Mouse (Mus musculus) thymus, adult 2 months (tissue): ENCODE measurements around the gene Prr7. TPM values are rescaled to one million over a fixed set of nuclear protein-coding genes. Genes with fewer than 3 reads are reported as not detected.

Experiments
- DNase-seq: peaks from one replicate; pipeline ENCODE4 v3.0.0; 2021
- H3K27ac ChIP-seq: fragments of 200-500 bp; 2 replicates; pipeline ENCODE4 v1.5.1; 2012; ENCODE audit warnings: low read length, control low read depth; ENCODE audit not compliant: control insufficient read depth, insufficient read depth
- H3K27me3 ChIP-seq: fragments of 200-500 bp; 2 replicates; pipeline ENCODE4 v1.6.1; 2012; ENCODE audit warnings: mild to moderate bottlenecking, low read length, moderate library complexity, mixed read lengths; ENCODE audit not compliant: control insufficient read depth, insufficient read depth
- H3K36me3 ChIP-seq: fragments of 200-500 bp; 2 replicates; pipeline ENCODE4 v1.6.1; 2012; ENCODE audit warnings: mild to moderate bottlenecking, low read length, moderate library complexity; ENCODE audit not compliant: control insufficient read depth, insufficient read depth
- H3K4me1 ChIP-seq: fragments of 200-500 bp; replicated peaks from 2 replicates; pipeline ENCODE4 v1.6.1; 2012; ENCODE audit warnings: low read length; ENCODE audit not compliant: control insufficient read depth, insufficient read depth
- H3K4me3 ChIP-seq: fragments of 200-500 bp; 2 replicates; pipeline ENCODE4 v1.5.1; 2012; ENCODE audit warnings: mild to moderate bottlenecking, low read length, control low read depth, moderate library complexity; ENCODE audit not compliant: control insufficient read depth, insufficient read depth
- CTCF ChIP-seq: fragments of 200-500 bp; IDR thresholded peaks from 2 replicates; pipeline ENCODE4 v1.5.1; 2012; ENCODE audit warnings: mild to moderate bottlenecking, control low read depth, low read length, moderate library complexity, borderline replicate concordance; ENCODE audit not compliant: control insufficient read depth, poor library complexity, insufficient read depth; ENCODE audit errors: extremely low read depth
- POLR2A ChIP-seq: fragments of 200-500 bp; IDR thresholded peaks from 2 replicates; pipeline ENCODE4 v1.6.1; 2012; ENCODE audit warnings: mild to moderate bottlenecking, low read length, control low read depth, moderate library complexity; ENCODE audit not compliant: control insufficient read depth, poor library complexity, insufficient read depth; ENCODE audit errors: extremely low read depth
- WGBS: fragments of 180-500 bp; shearing (Covaris S2); methylation state at CpG from one replicate; pipeline ENCODE4 v1.1.7; 2018; 5-methylcytosine and 5-hydroxymethylcytosine counted together
- polyA plus RNA-seq: library from polyadenylated mRNA; depleted of rRNA; stranded (reverse); fragments of >200 nt; gene quantifications from 2 replicates; pipeline ENCODE4 v1.2.3, GENCODE M21; 2012

The Prr7 gene
- polyA plus RNA-seq, 1 experiment = 33.8 TPM

GRCm38 (mm10) chr13:55502405-55502804 lies 38.3 kb downstream of the Prr7 start:
- H3K4me3 ChIP-seq = no peak overlapping the region
- TF ChIP-seq CTCF (no peak), POLR2A (no peak)
- no peak for DNase-seq
- H3K4me1 ChIP-seq = peaks cover 10% of the 10 kb centered on the region
- 42% methylated on average over 8 of the region's 8 CpGs for WGBS
- no peak overlapping the region for H3K27ac ChIP-seq
- no peaks in the 10 kb centered on the region for H3K27me3 ChIP-seq
- no peaks in the 10 kb centered on the region for H3K36me3 ChIP-seq

GRCm38 (mm10) chr13:55504390-55504789 lies 40.3 kb downstream of the Prr7 start:
- Histone ChIP-seq H3K27me3 (no peaks in the 10 kb centered on the region), H3K27ac (no peak overlapping the region), H3K4me3 (no peak overlapping the region), H3K36me3 (no peaks in the 10 kb centered on the region), H3K4me1 (peaks cover 20% of the 10 kb centered on the region)
- DNase-seq = no peak
- TF ChIP-seq POLR2A = no peak
- no peak for TF ChIP-seq CTCF
- 93% methylated on average over 5 of the region's 5 CpGs for whole genome bisulfite sequencing

- Histone ChIP-seq H3K4me3 (no peak overlapping the region), H3K4me1 (peaks cover 20% of the 10 kb centered on the region), H3K36me3 (no peaks in the 10 kb centered on the region), H3K27me3 (no peaks in the 10 kb centered on the region), H3K27ac (no peak overlapping the region)
- WGBS = 98% methylated on average over 9 of the region's 9 CpGs
- TF ChIP-seq POLR2A (no peak), CTCF (no peak)
- DNase-seq = no peak
These were observed 41.7 kb downstream of the Prr7 start for GRCm38 (mm10) chr13:55505810-55506209.

- Histone ChIP-seq H3K27me3 (no peaks in the 10 kb centered on the region), H3K36me3 (no peaks in the 10 kb centered on the region), H3K27ac (no peak overlapping the region), H3K4me3 (no peak overlapping the region), H3K4me1 (peaks cover 28% of the 10 kb centered on the region)
- WGBS = 94% methylated on average over 10 of the region's 10 CpGs
- DNase-seq = no peak
- TF ChIP-seq POLR2A (no peak), CTCF (no peak)
These were observed 42.6 kb downstream of the Prr7 start for GRCm38 (mm10) chr13:55506697-55507096.

- Histone ChIP-seq H3K4me3 (no peak overlapping the region), H3K36me3 (no peaks in the 10 kb centered on the region), H3K27ac (no peak overlapping the region), H3K4me1 (peaks cover 30% of the 10 kb centered on the region), H3K27me3 (no peaks in the 10 kb centered on the region; the same call in 1 of the 2 replicates)
- TF ChIP-seq POLR2A (no peak), CTCF (peak; percentile 53; the same call in 1 of the 2 replicates)
- 64% methylated on average over 11 of the region's 11 CpGs for WGBS
- no peak for DNase-seq
These were observed 43.8 kb downstream of the Prr7 start for GRCm38 (mm10) chr13:55507877-55508276.

- H3K27me3 ChIP-seq = no peaks in the 10 kb centered on the region; the same call in 1 of the 2 replicates
- DNase-seq = no peak
- H3K4me3 ChIP-seq = no peak overlapping the region
- H3K27ac ChIP-seq = no peak overlapping the region
- TF ChIP-seq CTCF = no peak
- TF ChIP-seq POLR2A = no peak
- no peaks in the 10 kb centered on the region for H3K36me3 ChIP-seq
- WGBS = 96% methylated on average over 10 of the region's 10 CpGs
- peaks cover 31% of the 10 kb centered on the region for H3K4me1 ChIP-seq
These were observed 44.5 kb downstream of the Prr7 start for GRCm38 (mm10) chr13:55508531-55508930.

- no peaks in the 10 kb centered on the region for H3K36me3 ChIP-seq
- DNase-seq = no peak
- H3K27ac ChIP-seq = no peak overlapping the region
- H3K27me3 ChIP-seq = no peaks in the 10 kb centered on the region; the same call in 1 of the 2 replicates
- TF ChIP-seq CTCF (no peak), POLR2A (no peak)
- H3K4me3 ChIP-seq = no peak overlapping the region
- WGBS = 52% methylated on average over 3 of the region's 3 CpGs
- H3K4me1 ChIP-seq = peaks cover 34% of the 10 kb centered on the region
These were observed 46.2 kb downstream of the Prr7 start for GRCm38 (mm10) chr13:55510332-55510667.
